Mouse (Mus musculus): ENCODE results near the gene Slc25a22. TPM values are rescaled to one million over a fixed set of nuclear protein-coding genes. Genes with fewer than 3 reads are reported as not detected.

The Slc25a22 gene
- polyA plus RNA-seq, 1 experiment from 2014 or later = 29.1 TPM

- WGBS = 8% methylated on average over 8 of the region's 8 CpGs
- Histone ChIP-seq H3K4me1 (ENCODE audit: control insufficient read depth, insufficient read depth, low read length) (peaks cover 46% of the 10 kb centered on the region), H3K4me3 (ENCODE audit: low read depth, low read length) (peak overlapping the region; percentile 82), H3K4me2 (ENCODE audit: low read depth, low read length) (peak overlapping the region; percentile 75), H3K27me3 (replicated peaks; ENCODE audit: control insufficient read depth, insufficient read depth, low read length) (peaks cover 25% of the 10 kb centered on the region), H3K27ac (replicated peaks; ENCODE audit: low read depth, low read length) (peak overlapping the region; percentile 91), H3K9me3 (ENCODE audit: control insufficient read depth, low read length) (no peaks in the 10 kb centered on the region), H3K36me3 (ENCODE audit: control insufficient read depth, insufficient read depth, low read length) (peaks cover 36% of the 10 kb centered on the region), H3K9ac (ENCODE audit: low read depth, low read length) (peak overlapping the region; percentile 86)
- peak; percentile 82 for ATAC-seq (ENCODE audit: low read depth)
- DNase-seq (ENCODE audit: low spot score) = peak; percentile 93
Observed at GRCm38 (mm10) chr7:141468522-141469211, 31.0 kb upstream of the Slc25a22 start.

DNA sequence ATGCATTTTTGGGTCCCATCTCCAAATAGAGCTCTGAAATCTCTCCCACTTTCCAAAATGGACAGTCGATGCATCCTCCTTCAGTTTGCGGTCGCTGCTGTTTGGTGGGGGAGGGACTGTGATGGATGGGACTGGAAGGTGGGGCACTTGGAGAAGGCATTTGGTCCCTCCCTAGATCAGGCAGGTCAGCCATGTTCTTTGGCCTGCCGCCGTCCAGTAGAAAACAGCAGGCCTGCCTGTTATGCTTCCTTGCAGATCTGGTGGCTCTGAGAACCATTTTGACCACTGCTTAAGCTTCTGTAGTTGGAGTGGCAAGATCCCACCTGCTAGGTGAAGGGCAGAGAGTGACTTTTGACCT lies 30.5 kb upstream of the Slc25a22 start:
- peaks cover 43% of the 10 kb centered on the region for H3K4me1 ChIP-seq (ENCODE audit: control insufficient read depth, insufficient read depth, low read length)
- DNase-seq (ENCODE audit: low spot score) (no peak), ATAC-seq (ENCODE audit: low read depth) (no peak)
- H3K27ac ChIP-seq (replicated peaks; ENCODE audit: low read depth, low read length) = peak overlapping the region; percentile 91
- H3K4me2 ChIP-seq (ENCODE audit: low read depth, low read length) = peak overlapping the region; percentile 75
- 16% methylated on average over 5 of the region's 5 CpGs for WGBS
- H3K9ac ChIP-seq (ENCODE audit: low read depth, low read length) = peak overlapping the region; percentile 86
- no peaks in the 10 kb centered on the region for H3K9me3 ChIP-seq (ENCODE audit: control insufficient read depth, low read length)
- H3K36me3 ChIP-seq (ENCODE audit: control insufficient read depth, insufficient read depth, low read length) = peaks cover 36% of the 10 kb centered on the region
- H3K4me3 ChIP-seq (ENCODE audit: low read depth, low read length) = peak overlapping the region; percentile 82
- H3K27me3 ChIP-seq (replicated peaks; ENCODE audit: control insufficient read depth, insufficient read depth, low read length) = peaks cover 30% of the 10 kb centered on the region

DNA sequence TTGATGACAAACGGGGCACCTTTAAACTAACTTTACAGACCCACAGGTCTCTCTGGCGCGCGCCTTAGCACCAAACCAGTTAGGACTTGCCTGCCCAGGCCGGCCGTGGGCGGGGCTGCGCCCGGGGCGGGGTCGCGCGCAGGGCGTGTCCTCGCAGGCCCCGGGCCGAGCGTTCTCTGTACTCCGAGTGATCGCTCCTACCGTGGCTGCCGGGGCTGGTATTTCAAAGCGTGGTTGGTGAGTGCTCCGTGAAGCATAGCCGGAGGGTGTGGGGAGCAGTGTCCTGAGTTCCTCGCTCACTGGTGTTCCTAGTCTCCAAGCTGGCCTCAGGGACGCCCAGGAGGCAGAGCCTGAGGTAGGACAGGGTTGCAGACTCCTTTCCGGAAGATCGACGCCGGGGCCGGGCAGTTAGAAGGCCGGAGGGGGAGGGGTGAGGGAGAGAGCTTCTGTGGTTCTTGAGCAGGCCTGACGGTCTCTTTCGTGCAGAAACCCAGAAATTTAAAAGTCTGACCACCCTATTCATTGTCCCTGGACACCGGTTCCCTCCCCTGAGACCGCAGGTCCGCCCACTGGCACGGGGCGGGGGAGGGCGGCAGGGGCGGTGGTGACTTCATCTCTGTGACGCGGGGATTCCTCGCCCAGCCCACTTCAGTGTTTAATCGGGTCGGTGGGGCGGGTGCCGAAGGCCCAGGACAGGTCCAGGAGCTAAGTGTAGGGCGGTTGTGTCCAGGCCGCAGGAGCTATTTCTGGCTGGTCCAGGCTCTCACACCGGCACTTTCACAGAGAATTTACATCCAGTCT lies 29.7 kb upstream of the Slc25a22 start, which contains the start of gene Cd151:
Gene Cd151, plus strand, starts transcription at position 163 of the 801 bp plus-strand sequence.
- H3K27ac ChIP-seq (replicated peaks; ENCODE audit: low read depth, low read length) = peak within 1 kb of the TSS; percentile 91
- ATAC-seq (ENCODE audit: low read depth) = peak; percentile 80
- H3K4me2 ChIP-seq (ENCODE audit: low read depth, low read length) = peak within 1 kb of the TSS; percentile 75
- peak within 1 kb of the TSS; percentile 86 for H3K9ac ChIP-seq (ENCODE audit: low read depth, low read length)
- peak within 1 kb of the TSS; percentile 82 for H3K4me3 ChIP-seq (ENCODE audit: low read depth, low read length)
- peak; percentile 91 for DNase-seq (ENCODE audit: low spot score)
- H3K27me3 ChIP-seq (replicated peaks; ENCODE audit: control insufficient read depth, insufficient read depth, low read length) = peaks cover 37% of the 10 kb centered on the region
- peaks cover 31% of the 10 kb centered on the region for H3K36me3 ChIP-seq (ENCODE audit: control insufficient read depth, insufficient read depth, low read length)
- H3K4me1 ChIP-seq (ENCODE audit: control insufficient read depth, insufficient read depth, low read length) = peaks cover 43% of the 10 kb centered on the region
- WGBS = under 1% methylated on average over 47 of the region's 52 CpGs
- no peaks in the 10 kb centered on the region for H3K9me3 ChIP-seq (ENCODE audit: control insufficient read depth, low read length)

DNA sequence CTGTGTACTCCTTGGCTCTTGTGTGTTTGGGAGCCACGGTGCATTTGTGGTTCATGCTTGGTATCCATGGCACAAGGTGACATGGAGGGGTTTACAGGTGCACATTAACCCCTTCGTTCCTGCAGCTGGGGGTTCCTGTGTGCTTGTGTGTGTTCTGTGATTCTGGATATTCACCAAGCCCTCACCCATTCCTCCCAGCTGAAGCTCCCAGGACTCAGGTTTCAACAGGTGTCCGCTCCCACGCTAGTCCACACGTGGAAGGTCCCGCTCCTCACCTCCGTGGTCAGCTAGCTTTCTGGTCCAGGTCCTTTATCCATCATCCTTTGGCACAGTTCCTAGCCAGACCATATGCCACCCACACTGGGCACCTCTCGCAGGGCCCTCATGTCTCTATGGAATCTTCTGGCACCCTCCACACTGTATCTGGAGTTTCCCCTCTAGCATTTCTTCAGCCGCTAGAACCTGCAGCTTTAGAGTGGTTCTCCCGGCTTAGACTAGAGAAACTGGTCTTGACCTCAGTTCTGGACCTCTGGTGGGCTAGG lies 29.0 kb upstream of the Slc25a22 start:
- Histone ChIP-seq H3K9ac (ENCODE audit: low read depth, low read length) (peak overlapping the region; percentile 86), H3K4me3 (ENCODE audit: low read depth, low read length) (peak overlapping the region; percentile 82), H3K4me2 (ENCODE audit: low read depth, low read length) (peak overlapping the region; percentile 75), H3K27ac (replicated peaks; ENCODE audit: low read depth, low read length) (peak overlapping the region; percentile 91), H3K4me1 (ENCODE audit: control insufficient read depth, insufficient read depth, low read length) (peaks cover 47% of the 10 kb centered on the region), H3K36me3 (ENCODE audit: control insufficient read depth, insufficient read depth, low read length) (peaks cover 24% of the 10 kb centered on the region), H3K9me3 (ENCODE audit: control insufficient read depth, low read length) (no peaks in the 10 kb centered on the region), H3K27me3 (replicated peaks; ENCODE audit: control insufficient read depth, insufficient read depth, low read length) (peaks cover 45% of the 10 kb centered on the region)
- DNase-seq (ENCODE audit: low spot score) (no peak), ATAC-seq (ENCODE audit: low read depth) (no peak)
- 59% methylated on average over 10 of the region's 10 CpGs for WGBS

- no peak overlapping the region for H3K27ac ChIP-seq (replicated peaks; ENCODE audit: low read depth, low read length)
- no peak overlapping the region for H3K9ac ChIP-seq (ENCODE audit: low read depth, low read length)
- peaks cover 51% of the 10 kb centered on the region for H3K27me3 ChIP-seq (replicated peaks; ENCODE audit: control insufficient read depth, insufficient read depth, low read length)
Observed at GRCm38 (mm10) chr7:141466045-141466394, 28.3 kb upstream of the Slc25a22 start.

GRCm38 (mm10) chr7:141465388-141466044 lies 27.8 kb upstream of the Slc25a22 start:
- H3K4me2 ChIP-seq (ENCODE audit: low read depth, low read length) = peak overlapping the region; percentile 51
- 0 out of 2 replicates have a peak overlapping the region, but pooled peaks have one; percentile 27 for H3K9ac ChIP-seq (ENCODE audit: low read depth, low read length)
- H3K36me3 ChIP-seq (ENCODE audit: control insufficient read depth, insufficient read depth, low read length) = peaks cover 12% of the 10 kb centered on the region
- H3K27me3 ChIP-seq (replicated peaks; ENCODE audit: control insufficient read depth, insufficient read depth, low read length) = peaks cover 56% of the 10 kb centered on the region
- peaks cover 47% of the 10 kb centered on the region for H3K4me1 ChIP-seq (ENCODE audit: control insufficient read depth, insufficient read depth, low read length)
- 39% methylated on average over 7 of the region's 10 CpGs for WGBS
- H3K4me3 ChIP-seq (ENCODE audit: low read depth, low read length) = peak overlapping the region; percentile 25; the same call in 1 of the 2 replicates
- H3K9me3 ChIP-seq (ENCODE audit: control insufficient read depth, low read length) = no peaks in the 10 kb centered on the region
- ATAC-seq (ENCODE audit: low read depth) = no peak
- no peak overlapping the region for H3K27ac ChIP-seq (replicated peaks; ENCODE audit: low read depth, low read length)
- DNase-seq (ENCODE audit: low spot score) = no peak

More at GRCm38 (mm10) chr7:141466045-141466394, 28.3 kb upstream of the Slc25a22 start:
- peak overlapping the region; percentile 51; the same call in 1 of the 2 replicates for H3K4me2 ChIP-seq (ENCODE audit: low read depth, low read length)
- H3K36me3 ChIP-seq (ENCODE audit: control insufficient read depth, insufficient read depth, low read length) = peaks cover 17% of the 10 kb centered on the region
- 77% methylated on average over 7 of the region's 7 CpGs for WGBS
- no peaks in the 10 kb centered on the region for H3K9me3 ChIP-seq (ENCODE audit: control insufficient read depth, low read length)
- H3K4me3 ChIP-seq (ENCODE audit: low read depth, low read length) = no peak overlapping the region
- no peak for ATAC-seq (ENCODE audit: low read depth)
- peaks cover 47% of the 10 kb centered on the region for H3K4me1 ChIP-seq (ENCODE audit: control insufficient read depth, insufficient read depth, low read length)
- DNase-seq (ENCODE audit: low spot score) = no peak

GRCm38 (mm10) chr7:141464603-141465201 lies 27.0 kb upstream of the Slc25a22 start:
- DNase-seq (ENCODE audit: low spot score) = no peak
- Histone ChIP-seq H3K36me3 (ENCODE audit: control insufficient read depth, insufficient read depth, low read length) (0 out of 2 replicates have a peak, but pooled peaks cover 5% of the 10 kb centered on the region), H3K27me3 (replicated peaks; ENCODE audit: control insufficient read depth, insufficient read depth, low read length) (peaks cover 63% of the 10 kb centered on the region), H3K4me1 (ENCODE audit: control insufficient read depth, insufficient read depth, low read length) (peaks cover 47% of the 10 kb centered on the region), H3K9me3 (ENCODE audit: control insufficient read depth, low read length) (no peaks in the 10 kb centered on the region), H3K9ac (ENCODE audit: low read depth, low read length) (peak overlapping the region; percentile 27; the same call in 1 of the 2 replicates), H3K4me3 (ENCODE audit: low read depth, low read length) (peak overlapping the region; percentile 25), H3K27ac (replicated peaks; ENCODE audit: low read depth, low read length) (no peak overlapping the region), H3K4me2 (ENCODE audit: low read depth, low read length) (peak overlapping the region; percentile 51)
- no peak for ATAC-seq (ENCODE audit: low read depth)
- 8% methylated on average over 32 of the region's 38 CpGs for WGBS

All from embryonic facial prominence, embryonic 14.5 days (tissue).